Mouse (Mus musculus) urinary bladder, postnatal 25 days (tissue): ENCODE results near the gene Hist2h3b.
"Not testable (repeated sequence)": the region's sequence is repeated elsewhere in the genome, so short reads cannot be mapped to it uniquely, and the experiment has no call there.

ENCODE experiments used
- DNase-seq: peaks from one replicate; pipeline ENCODE4 v3.0.0; 2022; ENCODE audit warnings: low spot score

The Hist2h3b gene

DNA sequence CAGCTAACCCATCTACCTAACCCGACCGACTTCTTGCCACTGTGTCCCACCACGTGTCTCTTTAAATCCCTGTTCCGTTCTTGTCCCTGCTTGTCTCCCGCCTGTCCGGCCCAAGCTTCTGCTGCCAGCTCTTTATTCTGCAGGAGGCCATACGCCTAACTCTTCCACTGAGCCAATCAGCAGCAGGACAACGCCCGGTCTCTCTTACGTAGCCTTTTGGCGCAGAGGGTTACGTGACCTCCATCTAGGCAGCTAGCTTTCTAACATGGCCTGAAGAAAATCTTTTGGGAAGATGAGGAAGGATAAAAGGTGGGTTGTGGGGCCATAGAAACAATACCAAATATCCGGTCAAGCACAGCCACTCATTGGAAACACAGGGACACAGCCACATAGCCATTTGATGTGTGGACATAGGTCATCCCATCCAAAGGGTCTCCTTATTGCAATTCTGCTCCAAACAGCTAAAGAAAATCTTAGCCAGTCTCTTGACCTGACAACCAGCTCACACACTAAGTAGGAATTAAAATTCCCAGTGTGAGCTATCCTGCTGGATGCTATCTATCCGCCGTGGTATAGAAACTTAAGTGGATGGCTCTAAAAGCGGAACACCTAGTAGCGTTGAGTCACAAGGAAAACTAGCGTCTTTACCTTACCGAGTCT, 6.1 kb upstream of the Hist2h3b start:
- peak; percentile 68 for DNase-seq

DNA sequence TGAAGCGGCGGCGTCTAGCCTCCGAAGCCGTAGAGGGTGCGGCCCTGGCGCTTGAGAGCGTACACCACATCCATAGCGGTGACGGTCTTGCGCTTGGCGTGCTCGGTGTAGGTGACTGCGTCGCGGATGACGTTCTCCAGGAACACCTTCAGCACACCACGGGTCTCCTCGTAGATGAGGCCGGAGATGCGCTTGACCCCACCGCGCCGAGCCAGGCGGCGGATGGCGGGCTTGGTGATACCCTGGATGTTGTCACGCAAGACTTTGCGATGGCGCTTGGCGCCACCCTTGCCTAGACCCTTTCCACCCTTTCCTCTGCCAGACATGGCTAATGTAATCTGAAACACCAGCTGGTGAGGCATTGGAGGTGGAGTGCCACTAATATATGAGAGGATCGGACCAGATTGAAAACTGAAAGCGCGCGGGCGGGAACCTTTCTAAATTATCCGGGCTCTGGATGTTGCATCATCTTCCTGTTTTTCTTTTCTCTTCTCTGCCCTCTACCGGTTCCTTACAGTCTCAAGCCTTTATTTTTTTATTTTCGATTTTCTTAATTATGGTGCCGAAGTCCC, 5.4 kb upstream of the Hist2h3b start, which contains the start of gene Hist2h4:
Gene Hist2h4, minus strand, starts transcription at position 333 of the 572 bp plus-strand sequence.
- peak; percentile 94 for DNase-seq

DNA sequence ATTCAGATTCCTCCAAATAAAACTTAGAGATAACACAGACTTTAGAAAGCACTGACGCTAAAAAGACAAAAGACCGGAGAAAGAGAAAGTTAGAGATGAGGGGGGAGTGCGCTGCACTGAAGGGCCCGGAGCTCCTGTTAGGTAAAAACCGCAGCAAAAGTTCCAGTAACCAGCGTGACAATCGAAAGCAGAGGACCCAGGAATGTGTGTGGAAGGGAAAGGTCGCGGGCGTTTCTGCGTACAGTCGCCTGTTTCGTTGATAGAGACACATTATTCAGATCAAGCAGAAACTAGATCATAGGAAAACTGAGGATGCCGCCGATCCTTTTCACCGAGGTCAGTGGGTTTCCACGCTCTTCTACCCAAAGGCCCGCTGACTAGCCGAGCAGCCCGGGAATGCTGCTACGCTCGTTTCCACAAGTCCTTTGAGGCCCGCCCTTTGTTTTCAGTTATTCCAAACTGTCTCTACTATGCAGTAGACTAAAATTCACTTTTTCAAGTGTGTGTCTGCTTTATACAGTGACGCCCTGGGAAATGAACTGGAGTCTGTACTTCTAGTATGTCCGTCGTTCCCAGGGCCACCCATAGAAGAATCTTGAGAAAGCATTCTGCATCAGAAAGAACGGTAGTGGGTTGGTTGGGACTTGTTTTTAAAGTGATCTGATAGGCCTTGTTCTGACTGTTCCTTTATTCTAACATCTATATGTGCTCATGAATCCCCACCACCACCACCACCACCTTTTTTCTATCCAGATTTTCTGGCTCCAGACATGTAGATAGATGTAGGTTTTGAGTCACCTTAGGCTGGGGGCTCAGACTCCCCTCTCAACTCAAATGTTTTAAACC, 4.7 kb upstream of the Hist2h3b start:
- DNase-seq, result peak; percentile 44

DNA sequence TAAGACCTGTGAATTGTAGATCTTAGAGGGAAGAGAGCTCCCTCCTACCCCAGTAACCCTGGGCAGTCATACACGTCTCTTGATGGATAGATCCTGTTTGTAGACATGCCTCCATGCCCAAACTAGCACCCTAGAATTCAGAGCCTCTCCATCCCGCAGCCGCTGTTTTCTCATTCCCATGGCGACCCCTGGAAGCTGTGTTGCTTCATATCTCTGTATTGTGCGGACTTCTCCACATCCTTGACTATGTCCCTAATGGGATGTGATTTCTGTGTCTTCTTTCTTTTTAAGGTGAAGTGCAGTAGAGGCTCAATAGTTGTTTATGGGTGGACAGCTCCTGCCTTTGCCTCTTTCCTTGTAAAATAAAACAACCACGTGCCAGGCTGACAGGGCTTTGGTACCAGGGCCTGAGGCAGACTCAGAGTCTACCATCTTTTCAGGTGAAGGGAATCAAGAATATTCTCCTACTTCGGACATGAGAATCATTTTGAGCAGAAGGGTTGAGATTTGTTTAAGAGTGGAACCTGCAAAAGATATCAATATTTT, 4.0 kb upstream of the Hist2h3b start:
- DNase-seq, result no peak

DNA sequence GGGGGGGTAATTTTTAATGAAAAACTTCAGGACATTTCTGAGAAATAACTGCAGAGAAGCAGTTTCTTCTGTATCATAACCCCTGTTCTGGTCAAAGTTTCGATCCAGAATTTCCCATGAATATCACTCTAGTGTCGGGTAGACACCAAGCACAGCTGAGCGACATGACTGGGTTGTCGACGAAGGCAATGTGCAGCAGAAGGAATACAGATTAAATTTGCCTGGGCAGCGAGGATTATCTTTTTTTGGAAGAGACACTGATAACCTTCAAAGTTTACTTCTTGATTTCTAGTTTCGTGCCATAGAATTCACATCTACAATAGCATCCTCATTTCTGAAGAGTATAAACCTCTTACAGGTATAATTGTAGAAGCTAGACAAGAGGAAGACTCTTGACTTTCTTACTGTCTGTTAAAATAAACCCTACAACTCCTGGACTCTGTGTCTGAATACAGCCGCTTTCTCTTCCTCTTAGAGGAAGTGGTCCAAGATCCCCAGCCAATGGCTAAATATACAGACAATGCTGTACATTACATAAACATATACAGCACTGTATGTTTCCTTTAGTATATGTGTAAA, 2.2 kb upstream of the Hist2h3b start:
- no peak for DNase-seq

DNA sequence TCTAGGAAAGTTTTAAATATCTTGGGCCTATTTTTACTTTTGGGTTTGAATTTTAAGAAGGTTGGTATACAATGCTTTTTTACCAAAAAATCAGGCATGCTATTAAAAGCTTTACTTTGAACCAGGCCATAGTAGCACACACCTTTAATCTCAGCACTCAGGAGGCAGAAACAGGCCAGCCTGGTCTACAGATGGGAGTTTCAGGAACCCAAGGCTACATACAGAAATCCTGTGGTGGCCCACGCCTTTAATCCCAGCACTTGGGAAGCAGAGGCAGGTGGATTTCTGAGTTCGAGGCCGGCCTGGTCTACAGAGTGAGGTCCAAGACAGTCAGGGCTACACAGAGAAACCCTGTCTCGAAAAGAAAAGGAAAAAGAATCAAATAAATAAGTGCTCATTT, 913 bp upstream of the Hist2h3b start:
- no peak for DNase-seq

DNA sequence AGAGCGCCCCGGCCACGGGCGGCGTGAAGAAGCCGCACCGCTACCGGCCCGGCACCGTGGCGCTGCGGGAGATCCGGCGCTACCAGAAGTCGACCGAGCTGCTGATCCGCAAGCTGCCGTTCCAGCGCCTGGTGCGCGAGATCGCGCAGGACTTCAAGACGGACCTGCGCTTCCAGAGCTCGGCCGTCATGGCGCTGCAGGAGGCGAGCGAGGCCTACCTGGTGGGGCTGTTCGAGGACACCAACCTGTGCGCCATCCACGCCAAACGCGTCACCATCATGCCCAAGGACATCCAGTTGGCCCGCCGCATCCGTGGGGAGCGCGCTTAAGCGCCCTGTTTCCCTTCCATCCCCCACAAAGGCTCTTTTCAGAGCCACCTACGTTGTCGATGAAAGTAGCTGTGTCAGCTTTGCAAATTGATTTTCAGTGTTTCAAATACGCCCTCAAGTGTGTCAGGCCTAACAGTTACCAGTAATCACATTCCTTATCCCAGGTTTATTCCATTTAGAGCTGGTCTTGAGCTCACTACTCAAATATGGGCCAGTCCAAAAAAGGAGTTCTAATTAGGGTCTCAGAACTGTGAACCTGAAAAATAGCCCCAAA, 423 bp downstream of the Hist2h3b start:
- DNase-seq, result not testable (repeated sequence)

DNA sequence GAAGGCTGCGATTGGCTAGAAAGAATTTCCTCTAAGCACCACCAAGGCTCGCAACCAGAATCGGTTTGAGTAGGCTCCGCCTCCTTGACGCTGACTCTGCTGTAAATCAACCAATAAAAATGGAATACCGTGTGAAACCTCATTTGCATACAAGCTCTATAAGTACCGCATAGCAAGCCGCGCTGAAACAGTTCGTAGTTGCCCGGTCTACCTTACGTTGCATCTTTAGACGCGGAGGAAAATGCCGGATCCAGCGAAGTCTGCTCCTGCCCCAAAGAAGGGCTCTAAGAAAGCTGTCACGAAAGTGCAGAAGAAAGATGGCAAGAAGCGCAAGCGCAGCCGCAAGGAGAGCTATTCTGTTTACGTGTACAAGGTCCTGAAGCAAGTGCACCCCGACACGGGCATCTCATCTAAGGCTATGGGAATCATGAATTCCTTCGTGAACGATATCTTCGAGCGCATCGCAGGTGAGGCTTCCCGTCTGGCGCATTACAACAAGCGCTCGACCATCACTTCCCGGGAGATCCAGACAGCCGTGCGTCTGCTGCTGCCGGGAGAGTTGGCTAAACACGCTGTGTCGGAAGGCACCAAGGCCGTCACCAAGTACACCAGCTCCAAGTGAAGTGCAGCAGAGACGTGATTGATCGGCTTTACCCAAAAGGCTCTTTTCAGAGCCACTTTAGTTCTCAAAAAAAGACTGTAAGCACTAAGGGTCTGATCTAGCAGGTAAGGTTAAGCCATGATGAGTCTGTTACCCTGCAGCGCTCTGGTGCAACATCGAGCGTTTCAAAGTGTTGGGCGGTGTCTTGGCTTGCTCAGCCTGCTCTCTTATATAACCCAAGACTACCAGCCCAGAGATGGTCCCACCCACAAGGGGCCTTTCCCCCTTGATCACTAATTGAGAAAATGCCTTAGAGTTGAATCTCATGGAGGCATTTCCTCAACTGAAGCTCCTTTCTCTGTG, 1.3 kb downstream of the Hist2h3b start, which contains the start of gene Hist2h2bb:
Gene Hist2h2bb, plus strand, starts transcription at position 242 of the 964 bp plus-strand sequence.
- peak; percentile 63 for DNase-seq

DNA sequence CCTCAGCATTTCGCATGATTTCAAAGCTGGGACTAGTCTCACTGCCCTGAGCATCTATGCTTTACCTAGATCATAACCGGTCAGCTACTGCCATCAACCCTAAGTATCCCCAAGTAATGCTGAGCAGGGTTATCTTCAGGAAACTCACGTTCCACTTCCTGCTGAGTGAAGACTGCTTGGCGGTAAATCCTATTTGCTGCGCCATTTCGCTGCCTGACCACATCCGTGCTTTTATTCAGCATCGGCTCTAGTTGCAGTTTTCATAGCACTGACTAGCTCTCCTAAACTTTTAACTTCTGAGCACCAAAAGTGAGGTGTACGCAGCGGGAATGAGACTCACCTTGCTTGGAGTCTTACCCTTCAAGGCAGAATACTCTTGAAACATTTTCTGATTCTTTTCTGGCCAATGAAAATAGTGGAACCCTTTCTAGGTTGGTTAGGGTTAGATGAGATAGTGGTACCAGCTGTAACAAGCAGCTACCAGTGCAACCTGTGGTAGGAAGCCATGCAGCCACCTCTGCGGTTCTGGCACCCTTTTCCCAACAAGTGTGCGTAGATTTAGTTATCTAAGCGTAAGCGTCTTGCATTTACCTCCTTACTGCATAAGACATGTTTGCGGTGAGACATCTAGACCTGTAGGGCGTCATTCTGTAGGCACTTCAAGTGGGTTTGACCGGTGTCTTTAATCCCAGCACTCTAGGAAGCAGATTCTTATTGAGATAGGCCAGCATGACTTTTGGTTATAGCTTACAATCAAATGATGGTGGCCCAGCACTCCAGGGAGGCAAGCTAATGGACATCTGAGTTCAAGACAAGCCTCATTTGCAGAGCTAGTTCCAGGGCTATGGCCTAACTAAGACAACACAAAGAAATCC, 5.4 kb downstream of the Hist2h3b start:
- no peak for DNase-seq

DNA sequence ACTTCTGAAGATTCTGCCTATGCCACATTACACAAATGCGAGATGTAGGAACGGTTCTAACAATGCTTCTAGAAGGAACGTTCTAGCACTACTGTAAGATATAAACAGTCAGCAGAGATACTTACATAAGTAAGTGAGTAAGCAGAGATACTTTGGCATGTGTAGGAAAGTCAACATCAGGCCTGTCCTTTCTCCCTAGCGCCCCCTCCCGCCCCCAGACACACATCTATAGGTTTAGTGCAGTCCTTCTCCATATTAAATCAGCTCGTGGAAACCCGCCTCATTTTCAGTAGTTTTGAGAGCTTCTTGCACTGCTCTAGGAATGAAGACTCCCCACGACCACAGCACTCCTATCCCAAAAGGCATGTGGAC, 9.0 kb downstream of the Hist2h3b start:
- DNase-seq, result peak; percentile 30

DNA sequence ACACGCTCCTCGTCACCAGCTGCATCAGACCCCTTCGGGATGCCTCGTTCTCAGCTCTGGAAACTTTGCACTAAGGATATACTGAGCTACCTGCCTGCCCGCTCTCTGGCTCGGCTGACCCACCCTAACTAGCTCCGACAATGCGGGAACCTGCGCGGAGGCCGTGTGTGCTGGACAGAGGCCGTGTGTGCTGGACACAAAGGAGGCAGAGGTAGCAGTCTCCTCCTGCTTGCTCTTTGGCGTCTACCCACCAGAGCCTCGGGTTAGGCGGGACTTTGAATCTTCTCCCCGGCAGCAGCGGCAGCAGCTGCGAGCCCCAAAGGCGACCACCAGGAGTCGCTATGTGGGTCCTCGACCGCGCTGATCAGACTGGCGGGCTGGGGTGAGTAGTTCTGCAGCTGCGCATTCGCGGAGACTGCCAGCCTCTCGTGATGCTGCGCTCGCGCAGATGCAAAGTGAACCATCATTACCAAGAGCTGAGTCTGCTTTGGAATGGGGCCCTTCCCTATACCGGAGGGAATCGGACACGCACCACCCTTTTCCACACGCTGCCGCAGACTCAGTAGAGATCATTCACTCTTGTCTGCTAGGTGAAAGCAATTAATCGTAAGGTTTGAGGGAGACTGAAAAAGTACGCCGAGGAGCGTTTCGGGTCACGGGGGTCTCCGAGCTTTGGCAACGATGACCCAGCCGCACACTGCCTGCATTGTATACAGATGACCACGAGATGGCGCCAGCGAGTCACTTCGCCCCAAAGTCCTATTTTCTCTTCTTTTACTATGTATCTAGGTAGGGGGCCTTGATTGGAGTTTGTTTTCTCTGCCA, 9.6 kb downstream of the Hist2h3b start:
- DNase-seq, result peak; percentile 85

DNA sequence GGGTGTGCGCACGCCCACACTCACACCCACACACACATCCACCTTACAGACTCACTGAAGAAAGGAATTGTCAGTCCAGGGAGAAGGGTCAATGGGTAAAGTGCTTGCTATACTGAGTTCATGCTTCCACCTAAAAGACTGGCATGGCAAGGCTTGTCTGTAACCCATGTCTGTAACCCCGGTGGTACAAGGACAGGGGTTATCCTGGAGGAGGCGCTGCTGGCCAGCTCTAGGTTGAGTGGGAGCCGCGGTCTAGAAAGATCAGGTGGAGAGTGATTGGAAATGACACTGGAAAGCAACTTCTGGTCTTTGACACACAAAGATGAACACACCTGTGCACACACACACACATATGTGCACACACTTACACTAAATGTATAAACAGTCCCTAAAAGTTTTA, 12.2 kb downstream of the Hist2h3b start:
- no peak for DNase-seq

DNA sequence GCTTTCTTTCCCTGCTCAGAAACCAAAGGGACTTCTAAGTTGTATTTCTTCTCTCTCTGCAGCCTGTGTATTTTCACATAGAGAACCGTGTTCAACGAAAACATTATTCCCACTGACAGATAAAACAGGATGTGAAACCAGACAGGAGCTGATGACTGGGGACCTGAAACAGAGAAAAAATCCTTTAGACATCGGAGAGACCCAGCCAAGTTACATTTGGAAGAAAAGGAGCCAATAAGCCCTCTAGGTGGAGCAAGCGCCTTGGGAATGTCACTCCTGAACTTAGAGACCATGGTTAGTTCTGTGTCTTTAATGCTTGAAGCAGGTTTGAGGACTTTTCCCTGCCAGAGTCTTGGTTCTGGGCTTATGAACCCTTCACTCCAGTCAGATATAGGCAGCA, 16.0 kb downstream of the Hist2h3b start:
- no peak for DNase-seq

DNA sequence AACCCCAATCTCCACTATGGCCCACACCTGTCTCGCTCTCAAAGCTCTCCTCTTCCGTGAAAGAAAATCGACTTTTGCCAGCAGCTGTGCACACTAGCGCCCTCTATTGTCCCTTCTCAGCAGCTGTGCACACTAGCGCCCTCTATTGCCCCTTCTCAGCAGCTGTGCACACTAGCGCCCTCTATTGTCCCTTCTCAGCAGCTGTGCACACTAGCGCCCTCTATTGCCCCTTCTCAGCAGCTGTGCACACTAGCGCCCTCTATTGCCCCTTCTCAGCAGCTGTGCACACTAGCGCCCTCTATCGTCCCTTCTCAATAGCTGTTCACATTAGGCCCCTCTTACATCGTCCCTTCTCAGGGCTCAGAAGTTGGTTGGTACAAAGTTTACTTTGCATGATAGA, 18.9 kb downstream of the Hist2h3b start:
- not testable (repeated sequence) for DNase-seq

DNA sequence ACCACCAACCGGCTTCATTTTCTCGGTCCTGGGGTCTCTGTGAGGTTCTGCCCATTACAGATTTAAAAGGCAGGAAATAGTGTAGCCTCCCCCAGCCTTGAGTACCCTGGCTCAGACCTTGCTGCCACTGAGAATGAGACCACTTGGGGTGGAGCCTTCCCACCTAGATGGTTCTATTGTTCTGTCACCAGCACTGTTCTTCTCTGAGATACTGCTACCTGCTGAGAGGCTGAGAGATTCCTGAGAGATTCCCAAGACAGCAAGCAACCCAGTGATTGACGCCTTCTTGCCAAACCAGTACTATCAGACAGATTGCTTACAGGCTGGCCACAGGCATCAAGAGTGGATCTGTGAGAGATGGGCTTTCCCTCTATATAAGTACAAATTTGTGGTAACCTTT, 20.7 kb downstream of the Hist2h3b start:
- no peak for DNase-seq

DNA sequence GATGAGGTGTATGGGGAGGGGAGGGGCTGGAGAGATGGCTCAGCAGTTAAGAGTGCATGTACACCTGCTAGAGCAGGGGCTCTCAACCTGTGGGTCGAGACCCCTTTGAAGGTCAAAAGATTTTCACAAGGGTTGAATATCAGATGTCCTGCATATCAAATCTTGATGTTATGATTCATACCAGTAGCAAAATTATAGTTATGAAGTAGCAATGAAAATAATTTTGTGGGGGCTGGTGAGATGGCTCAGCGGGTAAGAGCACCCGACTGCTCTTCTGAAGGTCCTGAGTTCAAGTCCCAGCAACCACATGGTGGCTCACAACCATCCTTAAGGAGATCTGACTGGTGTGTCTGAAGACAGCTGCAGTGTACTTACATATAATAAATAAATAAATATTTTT, 22.3 kb downstream of the Hist2h3b start:
- DNase-seq, result not testable (repeated sequence)

DNA sequence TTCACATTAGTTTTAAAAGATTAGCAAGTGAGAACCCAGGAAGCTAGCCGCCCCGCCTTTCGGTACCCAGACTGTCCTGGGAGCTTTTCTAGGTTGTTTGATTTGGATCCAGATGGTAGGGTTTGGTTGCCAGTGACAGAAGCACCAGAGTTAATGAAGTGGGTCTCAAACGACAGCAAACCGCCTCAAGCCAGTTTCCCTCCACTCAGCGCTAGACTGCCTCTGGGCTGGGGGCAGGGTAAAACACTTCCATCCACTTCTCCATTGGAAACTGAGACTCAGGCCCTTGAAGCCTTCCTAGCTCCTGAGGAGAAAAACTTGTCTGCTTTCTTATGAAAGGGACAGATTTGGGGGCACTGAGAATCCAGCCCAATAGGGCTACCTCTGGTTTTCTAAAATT, 24.2 kb downstream of the Hist2h3b start:
- no peak for DNase-seq

DNA sequence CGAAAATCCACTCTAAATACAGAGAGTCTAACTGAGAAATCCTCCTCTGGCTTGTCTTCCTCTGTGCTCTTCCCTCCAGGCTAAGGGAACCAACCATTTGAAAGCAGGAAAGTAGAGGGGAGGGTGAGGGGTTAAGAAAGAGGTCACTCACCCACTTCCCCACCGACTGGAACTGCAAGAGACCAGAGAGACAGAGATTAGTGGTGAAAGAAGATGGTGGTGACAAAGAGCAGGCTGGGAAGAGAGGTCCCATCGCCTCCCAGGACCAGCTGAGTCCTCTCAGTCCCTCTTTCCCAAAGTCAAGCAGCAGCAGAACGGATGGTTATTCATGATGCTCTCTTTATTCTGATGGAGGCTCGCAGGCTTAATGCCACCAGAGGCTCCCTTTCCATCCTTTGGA, 24.9 kb downstream of the Hist2h3b start:
- DNase-seq, result no peak

DNA sequence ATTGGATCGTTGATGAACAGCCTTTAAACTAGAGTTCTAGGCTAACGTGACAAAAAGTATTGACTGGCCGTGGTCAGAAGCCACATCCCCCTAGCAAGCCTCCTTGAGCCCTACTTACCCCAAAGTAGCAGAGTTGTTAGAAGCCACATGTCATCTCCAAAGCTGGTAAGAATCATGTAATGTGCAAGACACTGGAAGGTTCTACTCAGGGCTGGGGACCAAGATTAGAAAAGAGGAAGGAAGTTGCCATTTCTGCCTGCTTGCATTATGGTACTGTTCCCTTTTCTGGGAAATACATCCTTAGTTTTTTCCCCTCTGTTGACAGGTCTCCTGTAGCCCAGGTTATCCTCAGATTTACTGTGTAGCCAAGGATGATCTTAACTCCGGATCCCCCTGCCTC, 25.3 kb downstream of the Hist2h3b start, which contains the start of gene Fcgr1:
Gene Fcgr1, minus strand, starts transcription at position 183 of the 400 bp plus-strand sequence.
- no peak for DNase-seq
